Mouse (Mus musculus): ENCODE measurements around the gene Tox2.

Gene Tox2

GRCm38 (mm10) chr2:163202884-163203634 is at the start of gene Tox2:
Tox2 (plus strand) TSS chr2:163203125.
- in situ Hi-C loops (cut with MboI; ENCODE audit: low pct_unique_long_range_greater_than_20kb in 1 of 2, low sequenced_read_pairs in 2 of 2, unreplicated experiment in 1 of 2) = loop anchor here in 1 of 2 experiments (25.0 kb wide), 1 partner anchor 134 kb away; no protein-coding TSS in a partner anchor

- in situ Hi-C loops (cut with MboI; ENCODE audit: low pct_unique_long_range_greater_than_20kb in 1 of 2, low sequenced_read_pairs in 2 of 2, unreplicated experiment in 1 of 2) = no loop called here
Observed at GRCm38 (mm10) chr2:163154673-163155072, 48.3 kb upstream of the Tox2 start.

- in situ Hi-C loops (cut with MboI; ENCODE audit: low pct_unique_long_range_greater_than_20kb in 1 of 2, low sequenced_read_pairs in 2 of 2, unreplicated experiment in 1 of 2) = no loop called here
Observed at GRCm38 (mm10) chr2:163158979-163159378, 43.9 kb upstream of the Tox2 start.

- in situ Hi-C loops (cut with MboI; ENCODE audit: low pct_unique_long_range_greater_than_20kb in 1 of 2, low sequenced_read_pairs in 2 of 2, unreplicated experiment in 1 of 2) = no loop called here
Observed at GRCm38 (mm10) chr2:163164461-163164990, 38.4 kb upstream of the Tox2 start.

GRCm38 (mm10) chr2:163166067-163166805 is 36.7 kb upstream of the Tox2 start:
- in situ Hi-C loops (cut with MboI; ENCODE audit: low pct_unique_long_range_greater_than_20kb in 1 of 2, low sequenced_read_pairs in 2 of 2, unreplicated experiment in 1 of 2) = no loop called here

GRCm38 (mm10) chr2:163171891-163172290 is 31.0 kb upstream of the Tox2 start:
- in situ Hi-C loops (cut with MboI; ENCODE audit: low pct_unique_long_range_greater_than_20kb in 1 of 2, low sequenced_read_pairs in 2 of 2, unreplicated experiment in 1 of 2) = no loop called here

- in situ Hi-C loops (cut with MboI; ENCODE audit: low pct_unique_long_range_greater_than_20kb in 1 of 2, low sequenced_read_pairs in 2 of 2, unreplicated experiment in 1 of 2) = no loop called here
Observed at GRCm38 (mm10) chr2:163174066-163174465, 28.9 kb upstream of the Tox2 start.

GRCm38 (mm10) chr2:163175831-163176230 is 27.1 kb upstream of the Tox2 start:
- in situ Hi-C loops (cut with MboI; ENCODE audit: low pct_unique_long_range_greater_than_20kb in 1 of 2, low sequenced_read_pairs in 2 of 2, unreplicated experiment in 1 of 2) = no loop called here

- in situ Hi-C loops (cut with MboI; ENCODE audit: low pct_unique_long_range_greater_than_20kb in 1 of 2, low sequenced_read_pairs in 2 of 2, unreplicated experiment in 1 of 2) = no loop called here
Observed at GRCm38 (mm10) chr2:163176502-163176901, 26.4 kb upstream of the Tox2 start.

- in situ Hi-C loops (cut with MboI; ENCODE audit: low pct_unique_long_range_greater_than_20kb in 1 of 2, low sequenced_read_pairs in 2 of 2, unreplicated experiment in 1 of 2) = no loop called here
Observed at GRCm38 (mm10) chr2:163187552-163187951, 15.4 kb upstream of the Tox2 start.

- in situ Hi-C loops (cut with MboI; ENCODE audit: low pct_unique_long_range_greater_than_20kb in 1 of 2, low sequenced_read_pairs in 2 of 2, unreplicated experiment in 1 of 2) = no loop called here
Observed at GRCm38 (mm10) chr2:163189596-163189995, 13.3 kb upstream of the Tox2 start.

- in situ Hi-C loops (cut with MboI; ENCODE audit: low pct_unique_long_range_greater_than_20kb in 1 of 2, low sequenced_read_pairs in 2 of 2, unreplicated experiment in 1 of 2) = no loop called here
Observed at GRCm38 (mm10) chr2:163190004-163190441, 12.9 kb upstream of the Tox2 start.

- in situ Hi-C loops (cut with MboI; ENCODE audit: low pct_unique_long_range_greater_than_20kb in 1 of 2, low sequenced_read_pairs in 2 of 2, unreplicated experiment in 1 of 2) = no loop called here
Observed at GRCm38 (mm10) chr2:163192485-163192884, 10.4 kb upstream of the Tox2 start.

- in situ Hi-C loops (cut with MboI; ENCODE audit: low pct_unique_long_range_greater_than_20kb in 1 of 2, low sequenced_read_pairs in 2 of 2, unreplicated experiment in 1 of 2) = no loop called here
Observed at GRCm38 (mm10) chr2:163194015-163194414, 8.9 kb upstream of the Tox2 start.

- in situ Hi-C loops (cut with MboI; ENCODE audit: low pct_unique_long_range_greater_than_20kb in 1 of 2, low sequenced_read_pairs in 2 of 2, unreplicated experiment in 1 of 2) = no loop called here
Observed at GRCm38 (mm10) chr2:163194543-163194942, 8.4 kb upstream of the Tox2 start.

GRCm38 (mm10) chr2:163195106-163195833 is 7.7 kb upstream of the Tox2 start:
- in situ Hi-C loops (cut with MboI; ENCODE audit: low pct_unique_long_range_greater_than_20kb in 1 of 2, low sequenced_read_pairs in 2 of 2, unreplicated experiment in 1 of 2) = no loop called here

GRCm38 (mm10) chr2:163195834-163196145 is 7.1 kb upstream of the Tox2 start:
- in situ Hi-C loops (cut with MboI; ENCODE audit: low pct_unique_long_range_greater_than_20kb in 1 of 2, low sequenced_read_pairs in 2 of 2, unreplicated experiment in 1 of 2) = no loop called here

GRCm38 (mm10) chr2:163201897-163202296 is 1.0 kb upstream of the Tox2 start:
- in situ Hi-C loops (cut with MboI; ENCODE audit: low pct_unique_long_range_greater_than_20kb in 1 of 2, low sequenced_read_pairs in 2 of 2, unreplicated experiment in 1 of 2) = loop anchor here in 1 of 2 experiments (25.0 kb wide), 1 partner anchor 135 kb away; no protein-coding TSS in a partner anchor

GRCm38 (mm10) chr2:163202553-163202883 is 407 bp upstream of the Tox2 start:
- in situ Hi-C loops (cut with MboI; ENCODE audit: low pct_unique_long_range_greater_than_20kb in 1 of 2, low sequenced_read_pairs in 2 of 2, unreplicated experiment in 1 of 2) = loop anchor here in 1 of 2 experiments (25.0 kb wide), 1 partner anchor 135 kb away; no protein-coding TSS in a partner anchor
